Mouse (Mus musculus) MEL (cell line): ENCODE data around the gene Ssr1. TPM values are rescaled to one million over a fixed set of nuclear protein-coding genes. Genes with fewer than 3 reads are reported as not detected.

ENCODE experiments used
- DNase-seq: peaks from one replicate; pipeline ENCODE4 v3.0.0; 2011; ENCODE audit warnings: low read depth, low spot score
- H3K27ac ChIP-seq: 2 replicates; pipeline ENCODE4 v1.5.1; 2012; ENCODE audit warnings: low read depth, mild to moderate bottlenecking, control low read depth, low read length, moderate library complexity; ENCODE audit not compliant: control insufficient read depth
- H3K27me3 ChIP-seq, 2 experiments: fragments of 150-350 bp in 1 of 2; sonication (generic) in 1 of 2; 2 replicates each; pipeline ENCODE4 v1.6.1; 2012; ENCODE audit warnings: low read length in 2 of 2, mild to moderate bottlenecking in 2 of 2, improper control_type of control experiment in 1 of 2, moderate library complexity in 1 of 2; ENCODE audit not compliant: insufficient read depth in 2 of 2, control insufficient read depth in 1 of 2
- H3K36me3 ChIP-seq, 2 experiments: 2 replicates each; pipeline ENCODE4 v1.6.1; 2012 to 2014; ENCODE audit warnings: low read length in 2 of 2, improper control_type of control experiment in 1 of 2, inconsistent platforms in 1 of 2, mild to moderate bottlenecking in 1 of 2; ENCODE audit not compliant: insufficient read depth in 2 of 2, control insufficient read depth in 1 of 2
- H3K4me1 ChIP-seq, 2 experiments: fragments of 150-350 bp in 1 of 2; sonication (generic) in 1 of 2; 2 replicates each; pipeline ENCODE4 v1.6.1; 2012; ENCODE audit warnings: low read length in 2 of 2, improper control_type of control experiment in 1 of 2, mild to moderate bottlenecking in 1 of 2; ENCODE audit not compliant: insufficient read depth in 2 of 2, control insufficient read depth in 1 of 2
- H3K4me3 ChIP-seq, 2 experiments: fragments of 150-350 bp in 1 of 2; sonication (generic) in 1 of 2; 2 replicates each; pipeline ENCODE4 v1.5.1; 2012; ENCODE audit warnings: low read depth in 2 of 2, low read length in 2 of 2, mild to moderate bottlenecking in 2 of 2, moderate library complexity in 2 of 2, control low read depth in 1 of 2, improper control_type of control experiment in 1 of 2; ENCODE audit not compliant: control insufficient read depth in 1 of 2, insufficient read depth in 1 of 2
- H3K79me2 ChIP-seq: 2 replicates; pipeline ENCODE4 v1.6.1; 2012; ENCODE audit warnings: mild to moderate bottlenecking, low read length, moderate library complexity; ENCODE audit not compliant: control insufficient read depth, poor library complexity, insufficient read depth
- H3K9ac ChIP-seq: 2 replicates; pipeline ENCODE4 v1.6.1; 2012; ENCODE audit warnings: low read depth, mild to moderate bottlenecking, control low read depth, low read length, moderate library complexity; ENCODE audit not compliant: control insufficient read depth, poor library complexity, severe bottlenecking
- H3K9me3 ChIP-seq: fragments of 150-350 bp; sonication (generic); replicated peaks from 2 replicates; pipeline ENCODE4 v1.6.1; 2012; ENCODE audit warnings: mild to moderate bottlenecking, low read length, improper control_type of control experiment, moderate library complexity; ENCODE audit not compliant: insufficient read depth
- E2F4 ChIP-seq: IDR thresholded peaks from 2 replicates; pipeline ENCODE4 v1.6.1; 2011; ENCODE audit warnings: low read depth, low read length, improper control_type of control experiment, borderline replicate concordance
- ELF1 ChIP-seq: IDR thresholded peaks from 2 replicates; pipeline ENCODE4 v1.6.1; 2014; ENCODE audit warnings: low read depth, mild to moderate bottlenecking, inconsistent platforms, low read length, improper control_type of control experiment, moderate library complexity
- EP300 ChIP-seq, 2 experiments: IDR thresholded peaks; 2 replicates each; pipeline ENCODE4 v1.6.1; 2011; ENCODE audit warnings: improper control_type of control experiment in 2 of 2, low read length in 2 of 2, low read depth in 1 of 2, mild to moderate bottlenecking in 1 of 2
- ETS1 ChIP-seq: IDR thresholded peaks from 2 replicates; pipeline ENCODE4 v1.6.1; 2012; ENCODE audit warnings: low read depth, mild to moderate bottlenecking, inconsistent platforms, low read length, improper control_type of control experiment, moderate library complexity
- GABPA ChIP-seq: IDR thresholded peaks from 2 replicates; pipeline ENCODE4 v1.6.1; 2012; ENCODE audit warnings: low read depth, mild to moderate bottlenecking, inconsistent platforms, low read length, improper control_type of control experiment, moderate library complexity
- GATA1 ChIP-seq: IDR thresholded peaks from 2 replicates; pipeline ENCODE4 v1.6.1; 2011; ENCODE audit warnings: low read depth, low read length, improper control_type of control experiment
- HCFC1 ChIP-seq: IDR thresholded peaks from 2 replicates; pipeline ENCODE4 v1.6.1; 2012; ENCODE audit warnings: low read depth, mild to moderate bottlenecking, inconsistent platforms, low read length, improper control_type of control experiment, moderate library complexity
- KAT2A ChIP-seq: conservative IDR thresholded peaks from 2 replicates; pipeline ENCODE4 v1.6.1; 2012; ENCODE audit warnings: low read depth, low read length, improper control_type of control experiment, inconsistent platforms
- MXI1 ChIP-seq: IDR thresholded peaks from 2 replicates; pipeline ENCODE4 v1.6.1; 2011; ENCODE audit warnings: mild to moderate bottlenecking, low read depth, low read length, improper control_type of control experiment
- MYB ChIP-seq: IDR thresholded peaks from 2 replicates; pipeline ENCODE4 v1.6.1; 2011; ENCODE audit warnings: mild to moderate bottlenecking, low read depth, low read length, improper control_type of control experiment
- MYC ChIP-seq: IDR thresholded peaks from 2 replicates; pipeline ENCODE4 v1.6.1; 2011; ENCODE audit warnings: low read depth, mild to moderate bottlenecking, low read length, improper control_type of control experiment, moderate library complexity
- POLR2A ChIP-seq, 2 experiments: IDR thresholded peaks; 2 replicates each; pipeline ENCODE4 v1.6.1; 2011 to 2012; ENCODE audit warnings: low read length in 2 of 2, mild to moderate bottlenecking in 2 of 2, control low read depth in 1 of 2, improper control_type of control experiment in 1 of 2, low read depth in 1 of 2, moderate library complexity in 1 of 2; ENCODE audit not compliant: control insufficient read depth in 1 of 2, insufficient read depth in 1 of 2, poor library complexity in 1 of 2
- POLR2AphosphoS2 ChIP-seq: IDR thresholded peaks from 2 replicates; pipeline ENCODE4 v1.6.1; 2011; ENCODE audit warnings: low read length, improper control_type of control experiment
- RAD21 ChIP-seq: IDR thresholded peaks from 2 replicates; pipeline ENCODE4 v1.6.1; 2011; ENCODE audit warnings: mild to moderate bottlenecking, low read depth, low read length, improper control_type of control experiment
- RCOR1 ChIP-seq: IDR thresholded peaks from 2 replicates; pipeline ENCODE4 v1.6.1; 2012; ENCODE audit warnings: low read depth, mild to moderate bottlenecking, inconsistent platforms, low read length, improper control_type of control experiment
- TAL1 ChIP-seq: IDR thresholded peaks from 2 replicates; pipeline ENCODE4 v1.6.1; 2012; ENCODE audit warnings: mild to moderate bottlenecking, inconsistent platforms, low read length, moderate library complexity, mixed read lengths
- TBP ChIP-seq: IDR thresholded peaks from 2 replicates; pipeline ENCODE4 v1.8.0; 2011; ENCODE audit warnings: low read depth, low read length, improper control_type of control experiment
- TCF12 ChIP-seq: IDR thresholded peaks from 2 replicates; pipeline ENCODE4 v1.6.1; 2014; ENCODE audit warnings: low read depth, mild to moderate bottlenecking, inconsistent platforms, low read length, improper control_type of control experiment, moderate library complexity
- polyA plus RNA-seq, 2 experiments: library from polyadenylated mRNA; stranded (reverse) in 1 of 2; unstranded in 1 of 2; fragments of >175 nt in 1 of 2; fragments of >200 nt in 1 of 2; gene quantifications; 2 replicates each; pipeline versions ENCODE4 v1.2.1 to v1.2.4; 2012; ENCODE audit warnings: low replicate concordance in 2 of 2, low read depth in 1 of 2; ENCODE audit not compliant: insufficient read length in 2 of 2, insufficient read depth in 1 of 2, missing spikeins in 1 of 2
- total RNA-seq: library from RNA; depleted of rRNA; stranded (reverse); fragments of 300-350 nt; gene quantifications from 2 replicates; pipeline ENCODE4 v1.2.3, GENCODE M21; 2012

The Ssr1 gene
- total and polyA plus RNA-seq, 3 experiments = 30.9 to 104 (median 77.2) TPM

DNA sequence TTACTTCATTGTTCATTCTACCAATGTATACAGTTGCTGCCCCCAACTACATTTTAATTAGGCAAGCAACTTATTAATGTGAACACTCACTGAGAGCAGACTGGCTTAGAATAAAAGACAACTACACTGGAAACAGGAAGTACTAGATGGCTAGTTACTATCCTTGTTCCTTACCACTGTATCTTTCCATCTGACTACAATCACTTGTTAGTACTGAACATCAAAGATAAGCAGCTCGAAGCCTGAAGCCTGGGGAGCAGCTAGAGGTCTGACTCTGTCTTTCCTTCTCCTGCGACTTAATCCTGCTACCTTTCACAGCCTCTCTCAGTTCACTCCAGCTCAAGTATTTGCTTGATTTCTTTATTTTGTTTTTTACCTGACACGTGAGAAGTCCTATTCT, 24.8 kb upstream of the Ssr1 start:
- TF ChIP-seq HCFC1 (no peak), TAL1 (no peak), POLR2A (IDR thresholded peaks at IDR 0.05; ENCODE audit: control insufficient read depth in 1 of 2, insufficient read depth in 1 of 2, low read depth in 1 of 2, low read length in 2 of 2, poor library complexity in 1 of 2) (no peak), RCOR1 (peak; percentile 30; the same call in 1 of the 2 replicates), ELF1 (0 out of 2 replicates have a peak, but pooled peaks have one; percentile 37), ETS1 (peak; percentile 34; the same call in 1 of the 2 replicates), TCF12 (peak; percentile 62), KAT2A (no peak), MYB (no peak), GATA1 (peak; percentile 85), EP300 (IDR thresholded peaks at IDR 0.05; ENCODE audit: low read depth in 1 of 2, low read length in 2 of 2) (peak; percentile 53 to 72; a peak in 3 of 4 replicates), GABPA (no peak)
- Histone ChIP-seq H3K9ac (no peak overlapping the region), H3K36me3 (peaks cover 0 to 10% of the 10 kb centered on the region in 2 experiments; a peak in 2 of 4 replicates), H3K4me3 (no peak overlapping the region), H3K27ac (no peak overlapping the region), H3K79me2 (no peaks in the 10 kb centered on the region), H3K9me3 (no peaks in the 10 kb centered on the region), H3K27me3 (no peaks in the 10 kb centered on the region), H3K4me1 (peaks cover 9 to 13% of the 10 kb centered on the region in 2 experiments)
- peak; percentile 55 for DNase-seq

DNA sequence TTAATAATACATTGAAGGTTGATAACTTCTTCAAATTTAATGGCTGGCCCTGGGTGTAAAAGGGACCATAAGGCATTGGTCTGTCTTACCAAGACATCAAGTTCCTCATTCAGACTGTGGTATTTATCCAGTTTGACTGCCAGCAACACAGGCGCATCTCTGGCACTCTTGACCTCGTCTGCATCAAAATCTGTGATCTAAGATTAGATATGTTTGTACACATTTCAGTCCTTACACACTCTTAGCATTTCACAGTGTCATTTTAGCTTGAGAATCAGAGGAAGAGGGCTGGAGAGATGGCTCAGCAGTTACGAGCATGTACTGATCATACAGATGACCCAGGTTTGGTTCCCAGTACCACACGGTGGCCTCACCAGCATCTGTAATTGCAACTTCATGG, 21.6 kb upstream of the Ssr1 start:
- Histone ChIP-seq H3K9me3 (no peaks in the 10 kb centered on the region), H3K27me3 (no peaks in the 10 kb centered on the region), H3K79me2 (no peaks in the 10 kb centered on the region), H3K36me3 (peaks cover 0 to 13% of the 10 kb centered on the region in 2 experiments; a peak in 2 of 4 replicates), H3K9ac (no peak overlapping the region), H3K4me3 (no peak overlapping the region), H3K4me1 (peaks cover 11 to 14% of the 10 kb centered on the region in 2 experiments), H3K27ac (no peak overlapping the region)
- DNase-seq = peak; percentile 54
- TF ChIP-seq ETS1 (0 out of 2 replicates have a peak, but pooled peaks have one; percentile 22), GATA1 (peak; percentile 66), EP300 (IDR thresholded peaks at IDR 0.05; ENCODE audit: low read depth in 1 of 2, low read length in 2 of 2) (0 out of 4 replicates have a peak, but pooled peaks of 1 of the 2 experiments have one; percentile 35), MYB (no peak), TCF12 (peak; percentile 45; the same call in 1 of the 2 replicates), POLR2AphosphoS2 (no peak)
- TF ChIP-seq, all 39 proteins: peak for 4

DNA sequence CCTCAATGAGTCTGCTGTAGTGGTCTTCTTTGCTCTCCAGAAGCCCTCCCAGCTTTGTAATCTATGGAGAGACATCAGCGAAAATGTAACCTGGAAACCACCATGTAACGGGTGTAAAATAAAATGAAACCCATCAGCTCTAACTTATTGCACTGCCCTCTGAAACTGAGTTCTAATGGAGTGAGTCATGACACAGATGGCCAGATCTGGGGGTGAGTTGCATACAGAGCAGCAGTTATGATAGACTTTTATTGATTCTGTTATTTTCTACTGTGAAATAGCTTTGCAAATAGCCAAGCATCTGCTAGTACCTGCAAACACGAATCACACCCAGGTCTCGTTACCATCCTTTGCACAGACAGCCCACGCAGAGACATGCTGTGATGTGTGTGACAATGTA, 18.4 kb upstream of the Ssr1 start:
- H3K9me3 ChIP-seq = no peaks in the 10 kb centered on the region
- no peak for DNase-seq
- H3K4me3 ChIP-seq = no peak overlapping the region
- H3K36me3 ChIP-seq = peaks cover 0 to 15% of the 10 kb centered on the region in 2 experiments; a peak in 2 of 4 replicates
- peaks cover 11 to 20% of the 10 kb centered on the region in 2 experiments for H3K4me1 ChIP-seq
- H3K9ac ChIP-seq = no peak overlapping the region
- H3K27ac ChIP-seq = no peak overlapping the region
- no peaks in the 10 kb centered on the region for H3K79me2 ChIP-seq
- H3K27me3 ChIP-seq = no peaks in the 10 kb centered on the region
- TF ChIP-seq ETS1 (no peak), EP300 (IDR thresholded peaks at IDR 0.05; ENCODE audit: low read depth in 1 of 2, low read length in 2 of 2) (no peak), MYC (no peak), RCOR1 (no peak), TBP (no peak), GATA1 (no peak), RAD21 (no peak), MXI1 (no peak), E2F4 (no peak), POLR2AphosphoS2 (no peak)
